23 mouse cellular contexts compared by ENCODE assay signal in the genomic region with DNA sequence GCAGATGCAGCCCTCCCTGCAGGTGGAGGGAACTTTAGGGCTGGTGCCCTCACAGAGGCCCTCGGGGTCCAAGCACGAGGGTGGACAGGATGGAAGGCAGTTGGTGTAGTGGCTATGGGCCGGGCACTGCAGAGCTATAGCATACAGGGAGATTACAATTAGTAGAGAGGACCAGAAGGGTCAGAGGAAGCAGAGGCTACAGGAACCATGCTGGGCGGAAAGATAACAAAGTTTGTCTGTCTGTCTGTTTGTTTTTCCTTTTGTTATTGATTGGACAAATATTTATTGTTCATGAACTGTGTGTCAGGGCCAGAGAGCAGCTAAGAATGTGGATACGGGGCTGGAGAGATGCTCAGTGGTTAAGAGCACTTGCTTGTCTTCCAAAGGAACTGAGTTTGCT.
"Had no signal": no experiment of that assay in that cellular context is flagged by ENCODE, and none has a peak within 500 bp of the region (broad histone marks: within the 10 kb centered on the region; RNA-seq: fewer than 3 reads in every experiment).

No protein-coding gene starts in this region.

- H3K36me3 ChIP-seq: heart, embryonic 13.5 days; heart, embryonic 15.5 days; hindbrain, embryonic 13.5 days; hindbrain, embryonic 15.5 days; limb, embryonic 12.5 days had no signal

- H3K4me1 ChIP-seq: heart, embryonic 13.5 days; heart, embryonic 15.5 days; hindbrain, embryonic 13.5 days; hindbrain, embryonic 15.5 days; limb, embryonic 12.5 days had no signal

- ATAC-seq: forebrain, postnatal 0 days; hindbrain, postnatal 0 days; intestine, embryonic 16.5 days had no signal

- H3K27me3 ChIP-seq: heart, embryonic 15.5 days; hindbrain, embryonic 13.5 days; hindbrain, embryonic 15.5 days had no signal

- H3K9ac ChIP-seq: forebrain, postnatal 0 days; heart, embryonic 13.5 days; heart, embryonic 15.5 days; hindbrain, embryonic 13.5 days; hindbrain, embryonic 15.5 days; limb, embryonic 12.5 days had no signal

- DNase-seq: forebrain, postnatal 0 days; gastrocnemius, postnatal 14 days; gastrocnemius, postnatal 36 days; heart, adult 11 months; heart, adult 2 months; heart, postnatal 14 days; heart, postnatal 36 days; kidney, adult 11 months; kidney, adult 8-10 months; kidney, postnatal 10 days; kidney, postnatal 25 days; kidney, postnatal 4 days; left cerebral cortex, postnatal 4 days had no signal

- H3K9me3 ChIP-seq: heart, embryonic 13.5 days; heart, embryonic 15.5 days; hindbrain, embryonic 13.5 days; hindbrain, embryonic 15.5 days; limb, embryonic 12.5 days had no signal

- H3K27ac ChIP-seq: heart, adult 2 months; heart, embryonic 13.5 days; heart, embryonic 15.5 days; hindbrain, embryonic 13.5 days; hindbrain, embryonic 15.5 days; hindbrain, postnatal 0 days; layer of hippocampus, adult 2 months; left cerebral cortex, adult 2 months; limb, embryonic 12.5 days had no signal

- H3K4me3 ChIP-seq: heart, adult 2 months; heart, embryonic 13.5 days; heart, embryonic 15.5 days; hindbrain, embryonic 13.5 days; hindbrain, embryonic 15.5 days; layer of hippocampus, adult 2 months; left cerebral cortex, adult 2 months; limb, embryonic 12.5 days had no signal

- H3K4me2 ChIP-seq: heart, embryonic 11.5 days; heart, embryonic 13.5 days; heart, embryonic 15.5 days; hindbrain, embryonic 13.5 days; hindbrain, embryonic 15.5 days; limb, embryonic 12.5 days had no signal
